Mouse (Mus musculus) kidney, adult 18-20 months (tissue): ENCODE measurements around the gene Gm8773.

Experiments used
- DNase-seq: peaks from one replicate; pipeline ENCODE4 v3.0.0; 2021

Gm8773 gene

GRCm38 (mm10) chr5:5573749-5574317 is at the start of gene Gm8773:
TSS of gene Gm8773 (plus strand) at chr5:5573799.
- DNase-seq, result no peak

- peak; percentile 52 for DNase-seq
Measured at GRCm38 (mm10) chr5:5533656-5534420, 39.8 kb upstream of the Gm8773 start.

GRCm38 (mm10) chr5:5536131-5536530 is 37.5 kb upstream of the Gm8773 start:
- DNase-seq, result no peak

GRCm38 (mm10) chr5:5539771-5540170 is 33.8 kb upstream of the Gm8773 start:
- no peak for DNase-seq

- DNase-seq, result no peak
Measured at GRCm38 (mm10) chr5:5540385-5540784, 33.2 kb upstream of the Gm8773 start.

GRCm38 (mm10) chr5:5551110-5551509 is 22.5 kb upstream of the Gm8773 start:
- no peak for DNase-seq

GRCm38 (mm10) chr5:5559079-5559740 is 14.4 kb upstream of the Gm8773 start, which contains the start of gene Gtpbp10:
TSS of gene Gtpbp10 (minus strand) at chr5:5559538.
- DNase-seq, result peak; percentile 92

GRCm38 (mm10) chr5:5559798-5560197 is 13.8 kb upstream of the Gm8773 start:
- no peak for DNase-seq

GRCm38 (mm10) chr5:5561041-5561706 is 12.4 kb upstream of the Gm8773 start:
- DNase-seq, result no peak

GRCm38 (mm10) chr5:5562435-5562834 is 11.2 kb upstream of the Gm8773 start:
- no peak for DNase-seq

GRCm38 (mm10) chr5:5587686-5588085 is 14.1 kb downstream of the Gm8773 start:
- no peak for DNase-seq

GRCm38 (mm10) chr5:5610540-5610939 is 36.9 kb downstream of the Gm8773 start:
- DNase-seq, result no peak

GRCm38 (mm10) chr5:5618329-5618728 is 44.7 kb downstream of the Gm8773 start:
- no peak for DNase-seq

GRCm38 (mm10) chr5:5625491-5625890 is 51.9 kb downstream of the Gm8773 start:
- no peak for DNase-seq
